Mouse (Mus musculus): ENCODE data around the gene Nuak2. TPM values are rescaled to one million over a fixed set of nuclear protein-coding genes. Genes with fewer than 3 reads are reported as not detected.

Gene Nuak2
- polyA plus RNA-seq, 1 experiment from 2014 or later: 20.1 TPM

DNA sequence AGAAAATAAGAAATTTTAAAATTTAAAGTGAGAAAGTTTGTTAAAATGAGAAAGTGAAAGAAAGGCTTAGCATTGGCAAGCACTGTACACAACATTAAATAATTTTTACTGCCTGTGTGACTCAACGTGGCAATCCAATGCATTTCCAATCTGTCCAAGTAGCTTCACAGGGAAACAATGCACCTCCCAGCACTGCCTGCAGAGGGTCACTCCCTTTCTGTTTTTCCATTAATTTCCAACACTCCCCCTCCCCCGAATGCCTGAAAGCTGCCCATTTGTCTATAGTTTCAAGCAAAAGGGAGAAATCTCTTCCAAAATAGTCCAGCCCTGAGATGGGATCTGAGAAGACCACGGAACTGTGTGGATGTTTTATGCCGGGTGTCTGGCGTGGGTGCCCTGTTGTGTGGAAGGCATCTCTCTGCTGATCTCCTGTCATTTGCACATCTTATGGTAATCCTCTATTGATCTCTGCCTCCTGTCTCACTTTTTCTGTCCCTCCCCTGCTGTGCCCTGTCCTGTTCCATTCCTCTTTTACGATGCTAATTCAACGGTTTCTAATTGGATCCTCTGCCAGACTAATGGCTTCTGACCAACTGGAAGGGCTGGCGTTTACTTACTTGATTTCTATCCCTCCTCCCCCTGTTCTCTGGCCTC lies 34.3 kb upstream of the Nuak2 start:
- ATAC-seq (peak; percentile 57), DNase-seq (ENCODE audit: low spot score) (peak; percentile 74)
- Histone ChIP-seq H3K27ac (ENCODE audit: low read depth, low read length) (peak overlapping the region; percentile 58; the same call in 1 of the 2 replicates), H3K4me1 (ENCODE audit: control insufficient read depth, insufficient read depth, low read length) (peaks cover 15% of the 10 kb centered on the region), H3K36me3 (ENCODE audit: control insufficient read depth, insufficient read depth, low read length) (no peaks in the 10 kb centered on the region), H3K9me3 (replicated peaks; ENCODE audit: control insufficient read depth, low read length) (no peaks in the 10 kb centered on the region), H3K4me2 (ENCODE audit: low read length) (no peak overlapping the region), H3K27me3 (replicated peaks; ENCODE audit: control insufficient read depth, insufficient read depth, low read length) (no peaks in the 10 kb centered on the region), H3K4me3 (ENCODE audit: low read depth, low read length) (no peak overlapping the region), H3K9ac (ENCODE audit: low read length) (peak overlapping the region; percentile 5; the same call in 1 of the 2 replicates)
- 7% methylated on average over 8 of the region's 8 CpGs for WGBS

DNA sequence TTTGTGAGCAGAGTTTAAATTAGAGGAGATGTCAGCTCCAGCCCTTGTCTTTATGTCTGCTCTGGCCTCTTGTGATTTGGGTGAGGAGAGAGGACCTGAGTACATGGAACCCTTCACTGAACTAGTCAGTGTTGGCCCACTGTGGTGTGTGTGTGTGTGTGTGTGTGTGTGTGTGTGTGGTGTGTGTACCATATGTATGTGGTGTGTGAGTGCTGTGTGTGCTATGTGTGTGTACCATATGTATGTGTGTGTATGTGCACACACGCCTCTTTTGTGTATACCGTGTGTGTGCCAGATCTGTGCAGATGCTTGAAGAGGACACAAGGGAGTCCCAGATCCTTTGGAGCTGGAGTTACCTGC lies 33.8 kb upstream of the Nuak2 start:
- Histone ChIP-seq H3K4me2 (ENCODE audit: low read length) (no peak overlapping the region), H3K4me1 (ENCODE audit: control insufficient read depth, insufficient read depth, low read length) (peaks cover 15% of the 10 kb centered on the region), H3K9ac (ENCODE audit: low read length) (peak overlapping the region; percentile 5; the same call in 1 of the 2 replicates), H3K36me3 (ENCODE audit: control insufficient read depth, insufficient read depth, low read length) (no peaks in the 10 kb centered on the region), H3K9me3 (replicated peaks; ENCODE audit: control insufficient read depth, low read length) (no peaks in the 10 kb centered on the region), H3K27ac (ENCODE audit: low read depth, low read length) (peak overlapping the region; percentile 58; the same call in 1 of the 2 replicates), H3K27me3 (replicated peaks; ENCODE audit: control insufficient read depth, insufficient read depth, low read length) (no peaks in the 10 kb centered on the region), H3K4me3 (ENCODE audit: low read depth, low read length) (no peak overlapping the region)
- no peak for DNase-seq (ENCODE audit: low spot score)
- ATAC-seq: peak; percentile 45; the same call in 1 of the 2 replicates
- 77% methylated on average over 2 of the region's 2 CpGs for WGBS

DNA sequence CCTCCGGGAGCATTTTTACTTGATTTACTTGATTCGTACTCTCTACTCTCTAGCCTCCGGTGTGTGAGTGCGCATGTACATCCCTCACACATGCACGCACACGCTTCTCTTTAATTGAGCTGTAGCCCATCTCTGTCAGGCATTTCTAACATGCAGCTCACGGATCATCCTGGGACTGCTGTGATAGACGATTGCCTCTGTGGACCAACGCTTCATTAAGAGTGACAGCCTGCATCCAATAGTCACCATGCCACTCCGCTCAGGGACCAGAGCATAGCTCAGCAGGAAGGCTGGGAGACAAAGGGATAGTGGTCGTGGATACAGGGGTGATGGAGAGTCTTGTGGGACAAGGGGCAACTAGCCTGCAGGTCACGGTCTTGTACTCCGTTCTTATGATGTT lies 32.9 kb upstream of the Nuak2 start:
- Histone ChIP-seq H3K4me1 (ENCODE audit: control insufficient read depth, insufficient read depth, low read length) (peaks cover 24% of the 10 kb centered on the region), H3K27ac (ENCODE audit: low read depth, low read length) (0 out of 2 replicates have a peak overlapping the region, but pooled peaks have one; percentile 30), H3K4me3 (ENCODE audit: low read depth, low read length) (no peak overlapping the region), H3K9me3 (replicated peaks; ENCODE audit: control insufficient read depth, low read length) (no peaks in the 10 kb centered on the region), H3K27me3 (replicated peaks; ENCODE audit: control insufficient read depth, insufficient read depth, low read length) (no peaks in the 10 kb centered on the region), H3K4me2 (ENCODE audit: low read length) (no peak overlapping the region), H3K36me3 (ENCODE audit: control insufficient read depth, insufficient read depth, low read length) (no peaks in the 10 kb centered on the region), H3K9ac (ENCODE audit: low read length) (no peak overlapping the region)
- WGBS: 58% methylated on average over 13 of the region's 13 CpGs
- ATAC-seq (no peak), DNase-seq (ENCODE audit: low spot score) (peak; percentile 39)

DNA sequence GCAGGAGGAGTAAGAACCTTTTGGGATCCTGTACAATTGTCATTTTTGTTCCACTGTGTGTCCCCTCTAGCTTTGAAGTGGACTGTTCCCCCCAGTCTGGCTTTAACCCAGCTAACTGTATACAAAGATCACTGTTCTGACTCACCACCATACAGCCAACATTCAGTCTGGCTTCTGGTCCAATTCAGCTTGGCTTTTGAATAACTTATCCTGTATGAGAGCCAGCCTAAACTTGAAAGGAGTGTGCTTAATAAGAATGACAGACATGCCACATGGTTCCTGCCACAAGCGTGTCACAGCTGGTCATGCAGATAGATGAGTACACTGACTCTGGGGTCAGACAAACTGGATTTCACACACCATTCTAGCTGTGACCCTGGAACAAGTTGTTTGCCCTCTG lies 29.2 kb upstream of the Nuak2 start:
- H3K9ac ChIP-seq (ENCODE audit: low read length): no peak overlapping the region
- H3K9me3 ChIP-seq (replicated peaks; ENCODE audit: control insufficient read depth, low read length): no peaks in the 10 kb centered on the region
- no peaks in the 10 kb centered on the region for H3K27me3 ChIP-seq (replicated peaks; ENCODE audit: control insufficient read depth, insufficient read depth, low read length)
- no peak overlapping the region for H3K4me2 ChIP-seq (ENCODE audit: low read length)
- DNase-seq (ENCODE audit: low spot score) (no peak), ATAC-seq (no peak)
- peaks cover 44% of the 10 kb centered on the region for H3K4me1 ChIP-seq (ENCODE audit: control insufficient read depth, insufficient read depth, low read length)
- H3K27ac ChIP-seq (ENCODE audit: low read depth, low read length): no peak overlapping the region
- no peaks in the 10 kb centered on the region for H3K36me3 ChIP-seq (ENCODE audit: control insufficient read depth, insufficient read depth, low read length)
- 82% methylated on average over 1 of the region's 1 CpGs for WGBS
- no peak overlapping the region for H3K4me3 ChIP-seq (ENCODE audit: low read depth, low read length)

DNA sequence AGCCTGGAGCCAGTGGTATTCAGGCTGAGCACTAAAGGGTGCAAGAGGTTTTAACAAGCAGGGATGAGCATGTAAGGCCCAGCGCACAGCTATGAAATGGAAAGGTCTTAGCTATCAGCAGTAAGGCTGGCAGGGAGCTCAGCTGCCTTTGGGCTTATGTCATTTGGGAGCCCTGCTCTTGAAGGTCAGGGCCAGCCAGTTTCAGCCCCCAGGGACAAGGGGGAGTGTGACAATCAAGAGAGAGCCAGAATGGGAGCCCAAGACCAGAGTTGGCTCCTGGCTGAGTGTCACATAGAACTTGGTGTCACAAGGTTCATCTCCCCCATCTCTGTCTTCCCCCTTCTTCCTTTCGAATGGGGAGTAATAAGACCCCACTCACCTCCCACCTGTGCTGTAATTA lies 28.5 kb upstream of the Nuak2 start:
- no peaks in the 10 kb centered on the region for H3K27me3 ChIP-seq (replicated peaks; ENCODE audit: control insufficient read depth, insufficient read depth, low read length)
- H3K27ac ChIP-seq (ENCODE audit: low read depth, low read length): peak overlapping the region; percentile 55; the same call in 1 of the 2 replicates
- H3K4me3 ChIP-seq (ENCODE audit: low read depth, low read length): no peak overlapping the region
- no peaks in the 10 kb centered on the region for H3K36me3 ChIP-seq (ENCODE audit: control insufficient read depth, insufficient read depth, low read length)
- no peak overlapping the region for H3K4me2 ChIP-seq (ENCODE audit: low read length)
- no peak for DNase-seq (ENCODE audit: low spot score)
- H3K4me1 ChIP-seq (ENCODE audit: control insufficient read depth, insufficient read depth, low read length): peaks cover 44% of the 10 kb centered on the region
- no peak overlapping the region for H3K9ac ChIP-seq (ENCODE audit: low read length)
- 55% methylated on average over 2 of the region's 2 CpGs for WGBS
- no peak for ATAC-seq
- H3K9me3 ChIP-seq (replicated peaks; ENCODE audit: control insufficient read depth, low read length): no peaks in the 10 kb centered on the region

DNA sequence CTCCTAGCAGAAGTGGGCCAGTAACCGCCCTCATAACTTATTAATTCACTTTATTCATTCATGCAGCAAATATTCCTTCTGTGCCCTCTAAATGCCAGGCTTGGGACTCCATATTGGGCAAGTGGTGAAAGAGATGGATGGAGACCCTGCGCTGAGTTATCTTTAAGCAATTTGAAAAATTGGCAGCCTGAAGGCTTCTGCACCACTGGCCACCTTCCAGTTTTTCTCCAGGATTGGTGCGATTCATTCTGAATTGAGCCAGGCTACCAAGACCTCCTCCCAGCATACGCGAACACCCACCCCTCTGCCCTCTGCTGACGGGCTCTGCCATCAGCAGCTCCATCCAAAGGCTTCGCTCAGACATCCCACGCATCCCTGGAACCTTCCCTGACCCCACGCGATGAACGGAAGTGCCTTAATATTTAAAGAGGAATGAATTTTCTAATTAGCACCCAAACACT lies 27.9 kb upstream of the Nuak2 start:
- no peak overlapping the region for H3K4me3 ChIP-seq (ENCODE audit: low read depth, low read length)
- WGBS: 2% methylated on average over 11 of the region's 11 CpGs
- H3K27me3 ChIP-seq (replicated peaks; ENCODE audit: control insufficient read depth, insufficient read depth, low read length): no peaks in the 10 kb centered on the region
- DNase-seq (ENCODE audit: low spot score) (peak; percentile 81), ATAC-seq (no peak)
- no peak overlapping the region; the same call in 1 of the 2 replicates for H3K9ac ChIP-seq (ENCODE audit: low read length)
- no peaks in the 10 kb centered on the region for H3K9me3 ChIP-seq (replicated peaks; ENCODE audit: control insufficient read depth, low read length)
- H3K4me2 ChIP-seq (ENCODE audit: low read length): no peak overlapping the region
- no peaks in the 10 kb centered on the region for H3K36me3 ChIP-seq (ENCODE audit: control insufficient read depth, insufficient read depth, low read length)
- H3K4me1 ChIP-seq (ENCODE audit: control insufficient read depth, insufficient read depth, low read length): peaks cover 47% of the 10 kb centered on the region
- peak overlapping the region; percentile 55; the same call in 1 of the 2 replicates for H3K27ac ChIP-seq (ENCODE audit: low read depth, low read length)

DNA sequence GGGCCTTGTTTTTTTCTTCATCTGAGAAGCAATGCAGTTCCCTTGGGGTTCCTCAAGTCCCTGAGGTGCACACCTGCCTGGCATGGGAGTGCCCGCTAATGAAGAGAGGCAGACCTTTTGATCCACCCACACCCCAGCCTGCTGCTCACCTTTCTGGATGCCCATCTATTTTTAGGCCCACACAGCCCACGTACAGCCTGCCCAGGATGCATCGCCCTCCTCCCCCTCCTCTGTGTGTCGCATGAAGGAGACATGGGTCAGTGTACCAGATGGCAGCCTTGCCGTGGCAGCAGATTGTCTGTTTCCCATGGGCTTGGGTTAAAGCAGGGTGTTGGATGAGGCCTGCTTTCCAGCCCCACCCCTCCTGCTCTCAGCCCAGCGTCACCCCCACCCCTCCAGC lies 26.0 kb upstream of the Nuak2 start:
- Histone ChIP-seq H3K4me3 (ENCODE audit: low read depth, low read length) (no peak overlapping the region), H3K27me3 (replicated peaks; ENCODE audit: control insufficient read depth, insufficient read depth, low read length) (no peaks in the 10 kb centered on the region), H3K36me3 (ENCODE audit: control insufficient read depth, insufficient read depth, low read length) (no peaks in the 10 kb centered on the region), H3K4me1 (ENCODE audit: control insufficient read depth, insufficient read depth, low read length) (peaks cover 46% of the 10 kb centered on the region), H3K27ac (ENCODE audit: low read depth, low read length) (peak overlapping the region; percentile 48; the same call in 1 of the 2 replicates), H3K4me2 (ENCODE audit: low read length) (no peak overlapping the region), H3K9me3 (replicated peaks; ENCODE audit: control insufficient read depth, low read length) (no peaks in the 10 kb centered on the region), H3K9ac (ENCODE audit: low read length) (no peak overlapping the region)
- ATAC-seq: no peak
- WGBS: 64% methylated on average over 6 of the region's 6 CpGs
- DNase-seq (ENCODE audit: low spot score): peak; percentile 51

DNA sequence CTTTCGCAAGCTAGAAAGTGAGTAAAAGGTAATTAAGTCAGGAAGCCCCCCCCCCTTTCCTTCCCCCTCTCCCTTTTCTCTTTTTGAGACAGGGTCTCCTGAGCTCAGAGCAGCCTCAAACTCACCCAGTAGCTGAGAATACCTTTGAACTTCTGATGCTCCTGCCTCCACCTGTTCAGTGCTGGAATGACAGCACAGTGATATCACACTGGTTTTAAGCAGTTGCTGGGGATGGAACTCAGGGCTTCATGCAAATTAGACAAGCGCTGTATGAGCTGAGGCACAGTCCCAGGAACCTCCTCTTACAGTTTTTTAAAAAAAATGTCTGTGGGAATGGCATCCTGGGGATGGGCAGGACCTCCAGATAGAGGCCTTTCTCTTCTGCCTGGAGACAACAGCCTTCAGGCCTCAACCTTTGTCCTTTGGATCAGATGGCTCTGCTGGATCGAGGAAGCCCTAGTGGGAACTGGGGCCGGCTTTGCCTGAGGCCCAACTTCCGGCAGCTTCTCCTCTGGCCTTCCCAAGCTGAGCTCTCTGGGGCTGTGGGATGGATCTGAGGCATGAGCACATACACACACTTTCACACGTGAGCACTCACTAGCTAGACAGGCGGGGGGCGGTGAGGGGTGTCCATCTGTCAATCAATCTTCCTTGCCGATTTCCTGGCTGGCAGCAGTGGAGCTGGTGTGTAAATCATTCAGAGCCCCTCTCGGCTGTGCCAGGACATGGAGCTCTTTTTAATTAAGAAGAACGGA lies 24.8 kb upstream of the Nuak2 start:
- Histone ChIP-seq H3K27me3 (replicated peaks; ENCODE audit: control insufficient read depth, insufficient read depth, low read length) (no peaks in the 10 kb centered on the region), H3K4me2 (ENCODE audit: low read length) (no peak overlapping the region), H3K4me3 (ENCODE audit: low read depth, low read length) (no peak overlapping the region), H3K4me1 (ENCODE audit: control insufficient read depth, insufficient read depth, low read length) (peaks cover 52% of the 10 kb centered on the region), H3K9ac (ENCODE audit: low read length) (no peak overlapping the region), H3K9me3 (replicated peaks; ENCODE audit: control insufficient read depth, low read length) (no peaks in the 10 kb centered on the region), H3K36me3 (ENCODE audit: control insufficient read depth, insufficient read depth, low read length) (no peaks in the 10 kb centered on the region), H3K27ac (ENCODE audit: low read depth, low read length) (peak overlapping the region; percentile 82)
- WGBS: 24% methylated on average over 11 of the region's 11 CpGs
- ATAC-seq (peak; percentile 37), DNase-seq (ENCODE audit: low spot score) (peak; percentile 85)

DNA sequence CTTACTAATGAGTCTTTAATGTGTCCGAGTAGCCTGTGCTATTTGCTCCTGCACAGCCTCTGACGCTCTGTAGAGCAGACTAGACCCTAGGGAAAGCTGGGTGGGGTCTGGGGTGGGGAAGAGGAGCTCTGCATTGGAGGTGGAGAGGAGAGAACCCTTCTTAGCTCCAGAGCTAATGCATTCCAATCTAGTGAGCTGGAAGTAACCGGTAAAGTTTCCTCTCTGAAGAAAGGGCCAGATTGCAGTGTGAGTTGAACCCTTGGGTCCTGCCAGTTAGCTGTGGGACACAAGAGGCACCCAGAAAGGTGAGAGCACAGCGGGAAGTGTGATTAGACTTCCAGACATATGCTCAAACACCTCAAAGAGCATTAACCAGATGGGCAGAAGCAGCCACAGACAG lies 24.2 kb upstream of the Nuak2 start:
- Histone ChIP-seq H3K9ac (ENCODE audit: low read length) (no peak overlapping the region), H3K4me1 (ENCODE audit: control insufficient read depth, insufficient read depth, low read length) (peaks cover 55% of the 10 kb centered on the region), H3K4me2 (ENCODE audit: low read length) (peak overlapping the region; percentile 24; the same call in 1 of the 2 replicates), H3K27me3 (replicated peaks; ENCODE audit: control insufficient read depth, insufficient read depth, low read length) (no peaks in the 10 kb centered on the region), H3K9me3 (replicated peaks; ENCODE audit: control insufficient read depth, low read length) (no peaks in the 10 kb centered on the region), H3K4me3 (ENCODE audit: low read depth, low read length) (no peak overlapping the region), H3K36me3 (ENCODE audit: control insufficient read depth, insufficient read depth, low read length) (no peaks in the 10 kb centered on the region), H3K27ac (ENCODE audit: low read depth, low read length) (peak overlapping the region; percentile 82)
- 10% methylated on average over 4 of the region's 4 CpGs for WGBS
- DNase-seq (ENCODE audit: low spot score) (no peak), ATAC-seq (no peak; the same call in 1 of the 2 replicates)

Measured in forebrain, embryonic 14.5 days (tissue).